Mouse (Mus musculus) urinary bladder, postnatal 10 days (tissue): ENCODE measurements around the gene Syne3.

Experiments used
- DNase-seq: peaks from one replicate; pipeline ENCODE4 v3.0.0; 2022; ENCODE audit warnings: low spot score

The Syne3 gene

GRCm38 (mm10) chr12:105025947-105026586, 16.5 kb upstream of the Syne3 start:
- no peak for DNase-seq

GRCm38 (mm10) chr12:105025271-105025946, 15.8 kb upstream of the Syne3 start:
- DNase-seq: no peak

- DNase-seq: no peak
Measured at GRCm38 (mm10) chr12:105022776-105023175, 13.2 kb upstream of the Syne3 start.

- no peak for DNase-seq
Measured at GRCm38 (mm10) chr12:105022141-105022540, 12.5 kb upstream of the Syne3 start.

- no peak for DNase-seq
Measured at GRCm38 (mm10) chr12:105021441-105022069, 11.9 kb upstream of the Syne3 start.

- no peak for DNase-seq
Measured at GRCm38 (mm10) chr12:105019359-105020219, 10.0 kb upstream of the Syne3 start.

- DNase-seq: no peak
Measured at GRCm38 (mm10) chr12:105016639-105017038, 7.0 kb upstream of the Syne3 start.

- no peak for DNase-seq
Measured at GRCm38 (mm10) chr12:105016199-105016598, 6.6 kb upstream of the Syne3 start.

- DNase-seq: no peak
Measured at GRCm38 (mm10) chr12:105013065-105013464, 3.5 kb upstream of the Syne3 start.

GRCm38 (mm10) chr12:105012314-105012713, 2.7 kb upstream of the Syne3 start:
- no peak for DNase-seq

- DNase-seq: no peak
Measured at GRCm38 (mm10) chr12:105011589-105011988, 2.0 kb upstream of the Syne3 start.

GRCm38 (mm10) chr12:105010213-105010790, 693 bp upstream of the Syne3 start:
- no peak for DNase-seq

- DNase-seq: no peak
Measured at GRCm38 (mm10) chr12:105008752-105009178, 844 bp downstream of the Syne3 start.

GRCm38 (mm10) chr12:105008150-105008549, 1.5 kb downstream of the Syne3 start:
- DNase-seq: no peak

- DNase-seq: no peak
Measured at GRCm38 (mm10) chr12:105005715-105005972, 4.0 kb downstream of the Syne3 start.

- no peak for DNase-seq
Measured at GRCm38 (mm10) chr12:105004956-105005714, 4.5 kb downstream of the Syne3 start.

- DNase-seq: no peak
Measured at GRCm38 (mm10) chr12:105003715-105004114, 5.9 kb downstream of the Syne3 start.

GRCm38 (mm10) chr12:105003158-105003557, 6.5 kb downstream of the Syne3 start:
- no peak for DNase-seq

- no peak for DNase-seq
Measured at GRCm38 (mm10) chr12:105002340-105003132, 7.1 kb downstream of the Syne3 start.

- DNase-seq: no peak
Measured at GRCm38 (mm10) chr12:105001317-105001716, 8.3 kb downstream of the Syne3 start.
